Mouse (Mus musculus) kidney, embryonic 15.5 days (tissue): ENCODE data around the gene Tesc. TPM values are rescaled to one million over a fixed set of nuclear protein-coding genes. Genes with fewer than 3 reads are reported as not detected.

ENCODE experiments used
- ATAC-seq: fragments of 200-750 bp; cut with Nextera tagmentation; replicated peaks from 2 replicates; pipeline ENCODE4 v1.8.0; 2017; ENCODE audit warnings: moderate TSS enrichment; ENCODE audit not compliant: low FRiP score
- H3K27ac ChIP-seq: fragments of 300-500 bp; sonication (generic); 2 replicates; pipeline ENCODE4 v1.5.1; 2015; ENCODE audit warnings: mild to moderate bottlenecking, inconsistent platforms
- H3K27me3 ChIP-seq: fragments of 300-500 bp; sonication (generic); 2 replicates; pipeline ENCODE4 v1.6.1; 2015; ENCODE audit warnings: inconsistent platforms
- H3K36me3 ChIP-seq: fragments of 300-500 bp; sonication (generic); 2 replicates; pipeline ENCODE4 v1.6.1; 2015; ENCODE audit warnings: inconsistent platforms
- H3K4me1 ChIP-seq: fragments of 300-500 bp; sonication (generic); 2 replicates; pipeline ENCODE4 v1.6.1; 2015; ENCODE audit warnings: inconsistent platforms
- H3K4me2 ChIP-seq: fragments of 300-500 bp; sonication (generic); 2 replicates; pipeline ENCODE4 v1.6.1; 2015; ENCODE audit warnings: moderate library complexity, mild to moderate bottlenecking, inconsistent platforms
- H3K4me3 ChIP-seq: fragments of 300-500 bp; sonication (generic); replicated peaks from 2 replicates; pipeline ENCODE4 v1.5.1; 2015; ENCODE audit warnings: mild to moderate bottlenecking, inconsistent platforms
- H3K9ac ChIP-seq: fragments of 300-500 bp; sonication (generic); 2 replicates; pipeline ENCODE4 v1.6.1; 2015; ENCODE audit warnings: mild to moderate bottlenecking, inconsistent platforms
- H3K9me3 ChIP-seq: fragments of 300-500 bp; sonication (generic); replicated peaks from 2 replicates; pipeline ENCODE4 v1.6.1; 2016; ENCODE audit warnings: inconsistent platforms
- WGBS: fragments of 180-500 bp; shearing (Covaris S2); methylation state at CpG from one replicate; pipeline ENCODE4 v1.1.7; 2015; ENCODE audit warnings: mixed read lengths; 5-methylcytosine and 5-hydroxymethylcytosine counted together
- polyA plus RNA-seq: library from polyadenylated mRNA; unstranded; fragments of >200 nt; fragmentation: Nextera tagmentation; extraction: Ambion mirVana; gene quantifications from 2 replicates; pipeline ENCODE4 v1.2.1, GENCODE M21; 2015

Gene Tesc
- polyA plus RNA-seq, 1 experiment from 2014 or later: 17.1 TPM

- peak overlapping the region; percentile 93 for H3K27ac ChIP-seq
- ATAC-seq: no peak; the same call in 1 of the 2 replicates
- H3K4me3 ChIP-seq: no peak overlapping the region
- H3K27me3 ChIP-seq: no peaks in the 10 kb centered on the region
- H3K9ac ChIP-seq: no peak overlapping the region
- peaks cover 51% of the 10 kb centered on the region for H3K36me3 ChIP-seq
- no peaks in the 10 kb centered on the region for H3K9me3 ChIP-seq
- peaks cover 45% of the 10 kb centered on the region for H3K4me1 ChIP-seq
- WGBS: 76% methylated on average over 19 of the region's 19 CpGs
- H3K4me2 ChIP-seq: no peak overlapping the region
Measured at GRCm38 (mm10) chr5:118065516-118066255, 38.1 kb downstream of the Tesc start.

GRCm38 (mm10) chr5:118066828-118067227, 39.3 kb downstream of the Tesc start:
- H3K9ac ChIP-seq: no peak overlapping the region
- no peaks in the 10 kb centered on the region for H3K9me3 ChIP-seq
- no peak for ATAC-seq
- H3K4me2 ChIP-seq: no peak overlapping the region
- H3K4me3 ChIP-seq: no peak overlapping the region
- no peaks in the 10 kb centered on the region for H3K27me3 ChIP-seq
- peaks cover 45% of the 10 kb centered on the region for H3K4me1 ChIP-seq
- peaks cover 51% of the 10 kb centered on the region for H3K36me3 ChIP-seq
- WGBS: 59% methylated on average over 5 of the region's 5 CpGs
- peak overlapping the region; percentile 93 for H3K27ac ChIP-seq

DNA sequence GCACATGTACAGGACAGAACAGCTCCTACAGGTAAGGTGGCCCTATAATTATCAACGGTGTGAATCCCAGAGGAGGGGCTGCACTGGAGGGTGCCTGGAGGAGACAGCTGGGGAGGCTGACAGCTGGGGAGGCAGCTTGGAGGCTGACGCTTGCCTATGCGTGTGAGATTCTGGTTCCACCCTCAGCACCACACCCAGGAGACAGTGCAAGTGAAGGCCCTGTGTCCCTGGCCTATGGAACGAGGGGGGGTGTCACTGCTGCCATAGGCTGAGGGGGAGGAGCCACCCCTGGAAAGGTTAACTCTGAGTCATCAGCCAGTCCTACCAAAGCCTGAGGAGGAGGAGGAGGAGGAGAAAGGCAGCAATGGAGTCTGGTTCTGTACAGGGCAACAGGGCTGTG, 40.0 kb downstream of the Tesc start:
- H3K4me1 ChIP-seq: peaks cover 45% of the 10 kb centered on the region
- H3K9ac ChIP-seq: no peak overlapping the region
- WGBS: 62% methylated on average over 4 of the region's 4 CpGs
- H3K4me2 ChIP-seq: no peak overlapping the region
- 0 out of 2 replicates have a peak overlapping the region, but pooled peaks have one; percentile 93 for H3K27ac ChIP-seq
- no peaks in the 10 kb centered on the region for H3K27me3 ChIP-seq
- no peak overlapping the region for H3K4me3 ChIP-seq
- H3K36me3 ChIP-seq: peaks cover 58% of the 10 kb centered on the region
- ATAC-seq: no peak
- no peaks in the 10 kb centered on the region for H3K9me3 ChIP-seq

DNA sequence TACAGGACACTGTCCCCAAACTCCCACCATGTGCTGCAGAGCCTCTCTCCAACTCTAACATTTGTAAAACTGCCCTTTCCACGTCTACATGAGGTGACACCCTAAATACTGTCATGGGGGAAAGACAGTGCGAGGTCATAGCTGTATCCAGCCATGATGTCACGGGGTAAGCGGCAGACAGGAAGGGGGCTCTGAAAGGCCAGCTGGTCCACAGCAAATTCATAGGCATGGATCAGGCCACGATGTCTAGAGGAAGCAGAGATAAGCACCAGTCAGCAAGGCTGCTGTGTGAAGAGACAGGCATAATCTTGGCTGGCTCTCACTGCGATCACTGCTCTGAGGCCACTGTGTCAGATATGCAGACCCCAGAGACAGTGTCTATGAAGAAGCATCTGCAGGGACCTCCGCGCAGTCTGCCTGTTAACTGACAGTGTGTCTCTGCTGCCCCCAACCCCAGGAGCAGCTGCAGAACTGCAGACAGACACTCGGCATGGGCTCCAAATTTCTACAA, 40.5 kb downstream of the Tesc start:
- no peak for ATAC-seq
- Histone ChIP-seq H3K9ac (no peak overlapping the region), H3K27ac (no peak overlapping the region), H3K9me3 (no peaks in the 10 kb centered on the region), H3K4me2 (no peak overlapping the region), H3K27me3 (no peaks in the 10 kb centered on the region), H3K4me3 (no peak overlapping the region), H3K4me1 (peaks cover 42% of the 10 kb centered on the region), H3K36me3 (peaks cover 62% of the 10 kb centered on the region)
- 86% methylated on average over 9 of the region's 9 CpGs for WGBS

DNA sequence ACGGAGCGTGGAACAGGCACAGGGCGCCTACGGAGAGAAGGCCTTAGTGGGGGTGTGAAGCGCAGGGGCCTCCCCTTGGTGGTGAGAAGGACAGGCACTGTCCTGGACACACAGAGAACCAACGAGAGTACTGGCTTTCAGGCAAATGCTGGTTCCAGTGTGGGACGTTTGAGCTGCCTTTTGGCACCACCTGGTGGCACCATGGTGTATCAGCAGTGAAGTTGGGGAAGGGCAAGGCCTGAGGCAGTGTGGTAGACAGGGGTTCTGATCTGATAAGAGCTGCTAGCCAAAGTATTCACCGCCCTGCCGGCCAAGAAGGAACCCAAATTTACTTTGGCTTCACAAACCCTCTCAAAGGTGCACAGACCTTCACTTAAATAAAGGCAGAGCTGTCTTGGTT, 41.8 kb downstream of the Tesc start:
- no peaks in the 10 kb centered on the region for H3K9me3 ChIP-seq
- no peak overlapping the region for H3K4me3 ChIP-seq
- H3K36me3 ChIP-seq: peaks cover 75% of the 10 kb centered on the region
- WGBS: 43% methylated on average over 9 of the region's 9 CpGs
- H3K4me1 ChIP-seq: peaks cover 29% of the 10 kb centered on the region
- peak; percentile 31; the same call in 1 of the 2 replicates for ATAC-seq
- no peak overlapping the region for H3K4me2 ChIP-seq
- no peak overlapping the region for H3K9ac ChIP-seq
- no peak overlapping the region for H3K27ac ChIP-seq
- no peaks in the 10 kb centered on the region for H3K27me3 ChIP-seq

DNA sequence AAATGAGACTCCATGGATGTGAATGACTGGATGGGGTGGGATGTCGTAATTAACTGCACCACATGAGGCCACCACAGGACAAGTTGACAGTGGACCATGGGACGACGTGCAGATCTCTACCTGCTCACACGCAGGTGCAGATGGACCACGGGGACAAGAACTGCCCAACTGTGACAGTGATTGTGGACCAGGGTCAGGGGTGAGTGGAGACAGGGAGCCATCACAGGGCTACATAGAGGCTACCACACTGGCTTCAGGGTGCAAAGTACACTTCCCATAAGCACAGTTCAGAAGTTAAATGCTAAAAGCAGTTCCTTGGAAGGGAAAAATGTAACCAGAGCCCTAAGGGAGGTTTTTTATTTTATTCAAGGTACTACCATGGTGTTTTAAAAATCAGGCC, 44.2 kb downstream of the Tesc start:
- Histone ChIP-seq H3K36me3 (peaks cover 81% of the 10 kb centered on the region), H3K27ac (0 out of 2 replicates have a peak overlapping the region, but pooled peaks have one; percentile 54), H3K4me3 (no peak overlapping the region), H3K9me3 (no peaks in the 10 kb centered on the region), H3K4me2 (no peak overlapping the region), H3K27me3 (no peaks in the 10 kb centered on the region), H3K4me1 (peaks cover 6% of the 10 kb centered on the region), H3K9ac (no peak overlapping the region)
- 60% methylated on average over 5 of the region's 5 CpGs for WGBS
- ATAC-seq: no peak

- no peak for ATAC-seq
- Histone ChIP-seq H3K9ac (no peak overlapping the region), H3K27ac (no peak overlapping the region), H3K4me2 (no peak overlapping the region), H3K9me3 (no peaks in the 10 kb centered on the region), H3K36me3 (peaks cover 79% of the 10 kb centered on the region), H3K4me1 (no peaks in the 10 kb centered on the region), H3K4me3 (no peak overlapping the region), H3K27me3 (no peaks in the 10 kb centered on the region)
- WGBS: 91% methylated on average over 15 of the region's 15 CpGs
Measured at GRCm38 (mm10) chr5:118073213-118073773, 45.8 kb downstream of the Tesc start.

- Histone ChIP-seq H3K27ac (no peak overlapping the region), H3K4me1 (peaks cover 18% of the 10 kb centered on the region), H3K9ac (no peak overlapping the region), H3K9me3 (no peaks in the 10 kb centered on the region), H3K4me2 (no peak overlapping the region), H3K36me3 (peaks cover 71% of the 10 kb centered on the region), H3K27me3 (no peaks in the 10 kb centered on the region), H3K4me3 (no peak overlapping the region)
- WGBS: 88% methylated on average over 15 of the region's 15 CpGs
- ATAC-seq: no peak
Measured at GRCm38 (mm10) chr5:118076721-118077592, 49.4 kb downstream of the Tesc start.

GRCm38 (mm10) chr5:118078550-118078949, 51.0 kb downstream of the Tesc start:
- H3K4me1 ChIP-seq: peaks cover 28% of the 10 kb centered on the region
- H3K27me3 ChIP-seq: no peaks in the 10 kb centered on the region
- no peak overlapping the region for H3K9ac ChIP-seq
- H3K36me3 ChIP-seq: peaks cover 59% of the 10 kb centered on the region
- no peak overlapping the region for H3K4me3 ChIP-seq
- no peak overlapping the region for H3K4me2 ChIP-seq
- no peak for ATAC-seq
- no peaks in the 10 kb centered on the region for H3K9me3 ChIP-seq
- WGBS: 83% methylated on average over 6 of the region's 6 CpGs
- no peak overlapping the region for H3K27ac ChIP-seq

DNA sequence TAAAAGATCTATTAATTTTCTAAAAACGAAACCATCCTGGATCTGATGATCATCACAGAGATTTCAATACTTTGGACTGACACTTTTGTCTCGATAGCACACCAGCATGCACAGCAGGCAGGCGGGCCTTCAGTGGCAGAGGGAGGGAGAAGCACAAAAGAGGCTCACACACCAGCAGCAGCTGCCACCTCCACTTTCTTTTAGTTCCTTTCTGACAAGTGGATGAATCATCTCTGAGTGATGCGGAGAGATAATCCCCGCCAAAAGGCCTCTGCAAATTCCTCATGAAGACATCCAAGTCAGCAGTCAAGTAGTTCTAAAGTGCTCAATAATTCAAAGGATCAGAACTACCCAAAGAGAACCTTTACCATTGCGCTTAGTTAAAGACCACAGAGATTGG, 51.8 kb downstream of the Tesc start:
- Histone ChIP-seq H3K27ac (no peak overlapping the region), H3K9ac (no peak overlapping the region), H3K36me3 (peaks cover 51% of the 10 kb centered on the region), H3K9me3 (no peaks in the 10 kb centered on the region), H3K4me2 (no peak overlapping the region), H3K4me3 (no peak overlapping the region), H3K27me3 (no peaks in the 10 kb centered on the region), H3K4me1 (peaks cover 32% of the 10 kb centered on the region)
- WGBS: 80% methylated on average over 6 of the region's 6 CpGs
- ATAC-seq: no peak

DNA sequence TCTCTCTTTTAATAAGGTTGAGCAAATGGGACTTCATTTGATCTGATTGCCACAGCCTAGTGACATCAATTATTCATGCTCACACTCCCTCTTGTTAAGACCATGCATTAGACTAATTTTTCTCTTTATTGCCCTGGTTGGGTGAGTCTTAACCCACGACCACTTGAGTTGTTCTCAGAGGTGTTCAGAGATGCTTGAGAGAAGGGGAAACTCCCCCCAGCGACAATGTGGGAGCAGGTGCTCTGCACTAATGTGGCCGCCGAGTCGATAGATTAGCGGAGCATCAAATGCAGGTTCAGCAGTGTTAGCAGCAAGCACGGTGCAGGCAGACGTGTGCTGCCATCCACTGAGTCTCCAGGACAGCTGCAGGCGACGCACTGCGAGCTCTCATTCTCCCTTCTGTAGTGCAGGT, 52.3 kb downstream of the Tesc start:
- Histone ChIP-seq H3K9ac (no peak overlapping the region), H3K9me3 (no peaks in the 10 kb centered on the region), H3K4me2 (no peak overlapping the region), H3K4me3 (no peak overlapping the region), H3K4me1 (peaks cover 32% of the 10 kb centered on the region), H3K27ac (no peak overlapping the region), H3K27me3 (no peaks in the 10 kb centered on the region), H3K36me3 (peaks cover 46% of the 10 kb centered on the region)
- no peak for ATAC-seq
- WGBS: 58% methylated on average over 11 of the region's 11 CpGs
